Mouse (Mus musculus): ENCODE measurements at regions not wholly inside any gene's neighbourhood (a gene's known extent, or its start where the extent isn't known, plus 50 kb on each side); places are given as distances from the start of the nearest gene placed in this dataset.

GRCm38 (mm10) chr14:74019421-74019820, 358.4 kb downstream of the Gm21750 start:
- 46% methylated on average over 2 of the region's 2 CpGs for WGBS
- no peaks in the 10 kb centered on the region for H3K4me1 ChIP-seq (ENCODE audit: control insufficient read depth, insufficient read depth, low read length)
- H3K36me3 ChIP-seq (ENCODE audit: control insufficient read depth, insufficient read depth, low read length) = no peaks in the 10 kb centered on the region
- H3K27ac ChIP-seq (replicated peaks; ENCODE audit: insufficient read depth, low read depth, low read length) = no peak overlapping the region
- TF ChIP-seq CTCF (IDR thresholded peaks at IDR 0.05; ENCODE audit: low read depth, low read length) (no peak), POLR2A (IDR thresholded peaks at IDR 0.05; ENCODE audit: extremely low read depth, insufficient read depth, low read length) (no peak)
- no peak overlapping the region for H3K4me3 ChIP-seq (ENCODE audit: insufficient read depth, low read depth, low read length)
- H3K9ac ChIP-seq (ENCODE audit: low read depth, low read length) = no peak overlapping the region
- no peaks in the 10 kb centered on the region for H3K79me2 ChIP-seq (ENCODE audit: control insufficient read depth, insufficient read depth, low read length)
- no peak for DNase-seq (ENCODE audit: extremely low read depth, low read depth, low spot score)
- H3K27me3 ChIP-seq (ENCODE audit: control insufficient read depth, insufficient read depth, low read length) = no peaks in the 10 kb centered on the region

- no peak for DNase-seq (ENCODE audit: extremely low read depth, low read depth, low spot score)
- WGBS = 68% methylated on average over 5 of the region's 5 CpGs
- Histone ChIP-seq H3K4me3 (ENCODE audit: insufficient read depth, low read depth, low read length) (no peak overlapping the region), H3K9ac (ENCODE audit: low read depth, low read length) (no peak overlapping the region), H3K4me1 (ENCODE audit: control insufficient read depth, insufficient read depth, low read length) (no peaks in the 10 kb centered on the region), H3K79me2 (ENCODE audit: control insufficient read depth, insufficient read depth, low read length) (no peaks in the 10 kb centered on the region), H3K27ac (replicated peaks; ENCODE audit: insufficient read depth, low read depth, low read length) (no peak overlapping the region), H3K36me3 (ENCODE audit: control insufficient read depth, insufficient read depth, low read length) (no peaks in the 10 kb centered on the region), H3K27me3 (ENCODE audit: control insufficient read depth, insufficient read depth, low read length) (no peaks in the 10 kb centered on the region)
- TF ChIP-seq POLR2A (IDR thresholded peaks at IDR 0.05; ENCODE audit: extremely low read depth, insufficient read depth, low read length) (no peak), CTCF (IDR thresholded peaks at IDR 0.05; ENCODE audit: low read depth, low read length) (no peak)
Observed at GRCm38 (mm10) chr14:74047009-74047694, 386.1 kb downstream of the Gm21750 start.

GRCm38 (mm10) chr14:74047695-74048280, 386.8 kb downstream of the Gm21750 start:
- no peak overlapping the region for H3K4me3 ChIP-seq (ENCODE audit: insufficient read depth, low read depth, low read length)
- no peak overlapping the region for H3K27ac ChIP-seq (replicated peaks; ENCODE audit: insufficient read depth, low read depth, low read length)
- TF ChIP-seq CTCF (IDR thresholded peaks at IDR 0.05; ENCODE audit: low read depth, low read length) (no peak), POLR2A (IDR thresholded peaks at IDR 0.05; ENCODE audit: extremely low read depth, insufficient read depth, low read length) (no peak)
- H3K9ac ChIP-seq (ENCODE audit: low read depth, low read length) = no peak overlapping the region
- H3K4me1 ChIP-seq (ENCODE audit: control insufficient read depth, insufficient read depth, low read length) = no peaks in the 10 kb centered on the region
- H3K27me3 ChIP-seq (ENCODE audit: control insufficient read depth, insufficient read depth, low read length) = no peaks in the 10 kb centered on the region
- no peaks in the 10 kb centered on the region for H3K79me2 ChIP-seq (ENCODE audit: control insufficient read depth, insufficient read depth, low read length)
- no peak for DNase-seq (ENCODE audit: extremely low read depth, low read depth, low spot score)
- 81% methylated on average over 6 of the region's 6 CpGs for WGBS
- H3K36me3 ChIP-seq (ENCODE audit: control insufficient read depth, insufficient read depth, low read length) = no peaks in the 10 kb centered on the region

GRCm38 (mm10) chr14:74048386-74048785, 387.4 kb downstream of the Gm21750 start:
- no peaks in the 10 kb centered on the region for H3K4me1 ChIP-seq (ENCODE audit: control insufficient read depth, insufficient read depth, low read length)
- no peak overlapping the region for H3K27ac ChIP-seq (replicated peaks; ENCODE audit: insufficient read depth, low read depth, low read length)
- no peaks in the 10 kb centered on the region for H3K27me3 ChIP-seq (ENCODE audit: control insufficient read depth, insufficient read depth, low read length)
- DNase-seq (ENCODE audit: extremely low read depth, low read depth, low spot score) = no peak
- WGBS = 91% methylated on average over 3 of the region's 3 CpGs
- no peaks in the 10 kb centered on the region for H3K79me2 ChIP-seq (ENCODE audit: control insufficient read depth, insufficient read depth, low read length)
- no peak overlapping the region for H3K4me3 ChIP-seq (ENCODE audit: insufficient read depth, low read depth, low read length)
- H3K9ac ChIP-seq (ENCODE audit: low read depth, low read length) = no peak overlapping the region
- H3K36me3 ChIP-seq (ENCODE audit: control insufficient read depth, insufficient read depth, low read length) = no peaks in the 10 kb centered on the region
- no peak for TF ChIP-seq POLR2A (IDR thresholded peaks at IDR 0.05; ENCODE audit: extremely low read depth, insufficient read depth, low read length)
- no peak for TF ChIP-seq CTCF (IDR thresholded peaks at IDR 0.05; ENCODE audit: low read depth, low read length)

GRCm38 (mm10) chr14:74066051-74066450, 405.0 kb downstream of the Gm21750 start:
- no peak for DNase-seq (ENCODE audit: extremely low read depth, low read depth, low spot score)
- Histone ChIP-seq H3K4me3 (ENCODE audit: insufficient read depth, low read depth, low read length) (no peak overlapping the region), H3K9ac (ENCODE audit: low read depth, low read length) (no peak overlapping the region), H3K79me2 (ENCODE audit: control insufficient read depth, insufficient read depth, low read length) (no peaks in the 10 kb centered on the region), H3K36me3 (ENCODE audit: control insufficient read depth, insufficient read depth, low read length) (no peaks in the 10 kb centered on the region), H3K27ac (replicated peaks; ENCODE audit: insufficient read depth, low read depth, low read length) (no peak overlapping the region), H3K27me3 (ENCODE audit: control insufficient read depth, insufficient read depth, low read length) (no peaks in the 10 kb centered on the region), H3K4me1 (ENCODE audit: control insufficient read depth, insufficient read depth, low read length) (no peaks in the 10 kb centered on the region)
- TF ChIP-seq CTCF (IDR thresholded peaks at IDR 0.05; ENCODE audit: low read depth, low read length) = no peak
- no peak for TF ChIP-seq POLR2A (IDR thresholded peaks at IDR 0.05; ENCODE audit: extremely low read depth, insufficient read depth, low read length)

GRCm38 (mm10) chr14:74093016-74093415, 432.0 kb downstream of the Gm21750 start:
- Histone ChIP-seq H3K36me3 (ENCODE audit: control insufficient read depth, insufficient read depth, low read length) (no peaks in the 10 kb centered on the region), H3K4me3 (ENCODE audit: insufficient read depth, low read depth, low read length) (no peak overlapping the region), H3K27me3 (ENCODE audit: control insufficient read depth, insufficient read depth, low read length) (no peaks in the 10 kb centered on the region), H3K79me2 (ENCODE audit: control insufficient read depth, insufficient read depth, low read length) (no peaks in the 10 kb centered on the region), H3K27ac (replicated peaks; ENCODE audit: insufficient read depth, low read depth, low read length) (no peak overlapping the region), H3K9ac (ENCODE audit: low read depth, low read length) (no peak overlapping the region), H3K4me1 (ENCODE audit: control insufficient read depth, insufficient read depth, low read length) (no peaks in the 10 kb centered on the region; the same call in 1 of the 2 replicates)
- peak; percentile 52 for DNase-seq (ENCODE audit: extremely low read depth, low read depth, low spot score)
- 62% methylated on average over 2 of the region's 2 CpGs for WGBS
- no peak for TF ChIP-seq CTCF (IDR thresholded peaks at IDR 0.05; ENCODE audit: low read depth, low read length)
- no peak for TF ChIP-seq POLR2A (IDR thresholded peaks at IDR 0.05; ENCODE audit: extremely low read depth, insufficient read depth, low read length)
